Mouse (Mus musculus) heart, embryonic 15.5 days (tissue): ENCODE results near the gene Cdc14b. TPM values are rescaled to one million over a fixed set of nuclear protein-coding genes. Genes with fewer than 3 reads are reported as not detected.
A peak's percentile ranks its signal among the peaks of the same experiment; 100 is the strongest.

Experiments
- ATAC-seq: fragments of 200-750 bp; cut with Nextera tagmentation; replicated peaks from 2 replicates; pipeline ENCODE4 v1.8.0; 2017; ENCODE audit warnings: low read depth, moderate TSS enrichment; ENCODE audit not compliant: insufficient number of reproducible peaks, insufficient read depth, low FRiP score
- H3K27ac ChIP-seq: fragments of 300-500 bp; sonication (generic); 2 replicates; pipeline ENCODE4 v1.5.1; 2015; ENCODE audit warnings: mild to moderate bottlenecking, inconsistent platforms
- H3K27me3 ChIP-seq: fragments of 300-500 bp; sonication (generic); 2 replicates; pipeline ENCODE4 v1.6.1; 2015; ENCODE audit warnings: inconsistent platforms
- H3K36me3 ChIP-seq: fragments of 300-500 bp; sonication (generic); 2 replicates; pipeline ENCODE4 v1.6.1; 2015; ENCODE audit warnings: mild to moderate bottlenecking, inconsistent platforms
- H3K4me1 ChIP-seq: fragments of 300-500 bp; sonication (generic); replicated peaks from 2 replicates; pipeline ENCODE4 v1.6.1; 2015; ENCODE audit warnings: inconsistent platforms
- H3K4me2 ChIP-seq: fragments of 300-500 bp; sonication (generic); 2 replicates; pipeline ENCODE4 v1.6.1; 2015; ENCODE audit warnings: inconsistent platforms, mild to moderate bottlenecking, moderate library complexity
- H3K4me3 ChIP-seq: fragments of 300-500 bp; sonication (generic); 2 replicates; pipeline ENCODE4 v1.5.1; 2015; ENCODE audit warnings: mild to moderate bottlenecking, inconsistent platforms
- H3K9ac ChIP-seq: fragments of 300-500 bp; sonication (generic); 2 replicates; pipeline ENCODE4 v1.6.1; 2015; ENCODE audit warnings: mild to moderate bottlenecking, inconsistent platforms
- H3K9me3 ChIP-seq: fragments of 300-500 bp; sonication (generic); replicated peaks from 2 replicates; pipeline ENCODE4 v1.6.1; 2016; ENCODE audit warnings: inconsistent platforms
- WGBS: fragments of 180-500 bp; shearing (Covaris S2); methylation state at CpG from one replicate; pipeline ENCODE4 v1.1.7; 2015; ENCODE audit warnings: mixed read lengths; 5-methylcytosine and 5-hydroxymethylcytosine counted together
- polyA plus RNA-seq: library from polyadenylated mRNA; unstranded; fragments of >200 nt; fragmentation: Nextera tagmentation; extraction: Ambion mirVana; gene quantifications from 2 replicates; pipeline ENCODE4 v1.2.1, GENCODE M21; 2015

Cdc14b gene
- polyA plus RNA-seq, 1 experiment from 2014 or later, result 12.1 TPM

- H3K27me3 ChIP-seq, result no peaks in the 10 kb centered on the region
- no peaks in the 10 kb centered on the region for H3K9me3 ChIP-seq
- 28% methylated on average over 6 of the region's 6 CpGs for WGBS
- peak overlapping the region; percentile 62 for H3K4me2 ChIP-seq
- peak overlapping the region; percentile 81 for H3K4me3 ChIP-seq
- peaks cover 22% of the 10 kb centered on the region for H3K36me3 ChIP-seq
- H3K4me1 ChIP-seq, result peaks cover 25% of the 10 kb centered on the region
- H3K9ac ChIP-seq, result peak overlapping the region; percentile 7; the same call in 1 of the 2 replicates
- H3K27ac ChIP-seq, result peak overlapping the region; percentile 71
- no peak for ATAC-seq
Measured at GRCm38 (mm10) chr13:64310585-64310984, 35.5 kb upstream of the Cdc14b start.

- H3K9me3 ChIP-seq, result no peaks in the 10 kb centered on the region
- H3K4me3 ChIP-seq, result no peak overlapping the region
- 51% methylated on average over 11 of the region's 11 CpGs for WGBS
- no peak for ATAC-seq
- peaks cover 22% of the 10 kb centered on the region for H3K36me3 ChIP-seq
- no peak overlapping the region for H3K9ac ChIP-seq
- H3K4me2 ChIP-seq, result peak overlapping the region; percentile 62
- H3K27me3 ChIP-seq, result no peaks in the 10 kb centered on the region
- peaks cover 25% of the 10 kb centered on the region for H3K4me1 ChIP-seq
- H3K27ac ChIP-seq, result peak overlapping the region; percentile 71
Measured at GRCm38 (mm10) chr13:64309842-64310241, 34.8 kb upstream of the Cdc14b start.

- no peaks in the 10 kb centered on the region for H3K27me3 ChIP-seq
- H3K4me2 ChIP-seq, result peak overlapping the region; percentile 62; the same call in 1 of the 2 replicates
- H3K4me1 ChIP-seq, result peaks cover 25% of the 10 kb centered on the region
- no peak overlapping the region for H3K9ac ChIP-seq
- peaks cover 28% of the 10 kb centered on the region for H3K36me3 ChIP-seq
- H3K4me3 ChIP-seq, result no peak overlapping the region
- ATAC-seq, result no peak
- 46% methylated on average over 5 of the region's 5 CpGs for WGBS
- 0 out of 2 replicates have a peak overlapping the region, but pooled peaks have one; percentile 32 for H3K27ac ChIP-seq
- H3K9me3 ChIP-seq, result no peaks in the 10 kb centered on the region
Measured at GRCm38 (mm10) chr13:64309036-64309435, 33.9 kb upstream of the Cdc14b start.

- H3K4me2 ChIP-seq, result no peak overlapping the region
- H3K27ac ChIP-seq, result no peak overlapping the region
- H3K9me3 ChIP-seq, result no peaks in the 10 kb centered on the region
- no peak for ATAC-seq
- no peak overlapping the region for H3K4me3 ChIP-seq
- no peak overlapping the region for H3K9ac ChIP-seq
- H3K27me3 ChIP-seq, result no peaks in the 10 kb centered on the region
- 81% methylated on average over 5 of the region's 5 CpGs for WGBS
- H3K4me1 ChIP-seq, result peaks cover 25% of the 10 kb centered on the region
- H3K36me3 ChIP-seq, result peaks cover 36% of the 10 kb centered on the region
Measured at GRCm38 (mm10) chr13:64307508-64307907, 32.4 kb upstream of the Cdc14b start.

- H3K9me3 ChIP-seq, result no peaks in the 10 kb centered on the region
- no peak for ATAC-seq
- no peak overlapping the region for H3K4me2 ChIP-seq
- peaks cover 20% of the 10 kb centered on the region for H3K4me1 ChIP-seq
- 76% methylated on average over 3 of the region's 3 CpGs for WGBS
- no peak overlapping the region for H3K4me3 ChIP-seq
- no peak overlapping the region for H3K27ac ChIP-seq
- H3K27me3 ChIP-seq, result no peaks in the 10 kb centered on the region
- H3K36me3 ChIP-seq, result peaks cover 36% of the 10 kb centered on the region
- H3K9ac ChIP-seq, result no peak overlapping the region
Measured at GRCm38 (mm10) chr13:64306078-64306477, 31.0 kb upstream of the Cdc14b start.

GRCm38 (mm10) chr13:64299069-64299468 is 24.0 kb upstream of the Cdc14b start:
- peaks cover 18% of the 10 kb centered on the region; the same call in 1 of the 2 replicates for H3K36me3 ChIP-seq
- no peaks in the 10 kb centered on the region for H3K9me3 ChIP-seq
- H3K9ac ChIP-seq, result no peak overlapping the region
- no peak overlapping the region for H3K27ac ChIP-seq
- H3K4me1 ChIP-seq, result no peaks in the 10 kb centered on the region; the same call in 1 of the 2 replicates
- H3K4me3 ChIP-seq, result no peak overlapping the region
- ATAC-seq, result no peak
- no peak overlapping the region for H3K4me2 ChIP-seq
- 87% methylated on average over 1 of the region's 1 CpGs for WGBS
- no peaks in the 10 kb centered on the region for H3K27me3 ChIP-seq

GRCm38 (mm10) chr13:64286791-64287190 is 11.7 kb upstream of the Cdc14b start:
- ATAC-seq, result no peak
- Histone ChIP-seq H3K27me3 (no peaks in the 10 kb centered on the region), H3K9ac (no peak overlapping the region), H3K4me2 (no peak overlapping the region), H3K4me3 (no peak overlapping the region), H3K9me3 (no peaks in the 10 kb centered on the region), H3K4me1 (no peaks in the 10 kb centered on the region; the same call in 1 of the 2 replicates), H3K36me3 (peaks cover 10% of the 10 kb centered on the region), H3K27ac (no peak overlapping the region)
- 59% methylated on average over 4 of the region's 4 CpGs for WGBS

- Histone ChIP-seq H3K4me1 (no peaks in the 10 kb centered on the region; the same call in 1 of the 2 replicates), H3K4me3 (no peak overlapping the region), H3K9ac (no peak overlapping the region), H3K27me3 (no peaks in the 10 kb centered on the region), H3K9me3 (no peaks in the 10 kb centered on the region), H3K36me3 (peaks cover 10% of the 10 kb centered on the region; the same call in 1 of the 2 replicates), H3K4me2 (no peak overlapping the region), H3K27ac (no peak overlapping the region)
- no peak for ATAC-seq
- 71% methylated on average over 4 of the region's 4 CpGs for WGBS
Measured at GRCm38 (mm10) chr13:64286321-64286720, 11.2 kb upstream of the Cdc14b start.

- Histone ChIP-seq H3K4me2 (no peak overlapping the region), H3K9me3 (no peaks in the 10 kb centered on the region), H3K9ac (no peak overlapping the region), H3K4me3 (no peak overlapping the region), H3K4me1 (no peaks in the 10 kb centered on the region; the same call in 1 of the 2 replicates), H3K27ac (no peak overlapping the region), H3K36me3 (peaks cover 7% of the 10 kb centered on the region; the same call in 1 of the 2 replicates), H3K27me3 (no peaks in the 10 kb centered on the region)
- ATAC-seq, result no peak
- WGBS, result 93% methylated on average over 2 of the region's 2 CpGs
Measured at GRCm38 (mm10) chr13:64284676-64285075, 9.6 kb upstream of the Cdc14b start.

- WGBS, result 78% methylated on average over 5 of the region's 5 CpGs
Measured at GRCm38 (mm10) chr13:64280940-64281339, 5.8 kb upstream of the Cdc14b start.

GRCm38 (mm10) chr13:64275754-64276127 is 651 bp upstream of the Cdc14b start:
- no peaks in the 10 kb centered on the region for H3K27me3 ChIP-seq
- peak overlapping the region; percentile 100 for H3K4me2 ChIP-seq
- no peak overlapping the region for H3K27ac ChIP-seq
- no peak overlapping the region for H3K9ac ChIP-seq
- peak overlapping the region; percentile 73 for H3K4me3 ChIP-seq
- H3K9me3 ChIP-seq, result no peaks in the 10 kb centered on the region
- no peak for ATAC-seq
- WGBS, result 20% methylated on average over 9 of the region's 9 CpGs
- H3K36me3 ChIP-seq, result no peaks in the 10 kb centered on the region
- H3K4me1 ChIP-seq, result peaks cover 18% of the 10 kb centered on the region

More at GRCm38 (mm10) chr13:64280940-64281339, 5.8 kb upstream of the Cdc14b start:
- no peak for ATAC-seq
- Histone ChIP-seq H3K4me3 (no peak overlapping the region), H3K9ac (no peak overlapping the region), H3K9me3 (no peaks in the 10 kb centered on the region), H3K4me1 (no peaks in the 10 kb centered on the region), H3K4me2 (no peak overlapping the region), H3K27me3 (no peaks in the 10 kb centered on the region), H3K27ac (no peak overlapping the region), H3K36me3 (0 out of 2 replicates have a peak, but pooled peaks cover 7% of the 10 kb centered on the region)
